Mouse (Mus musculus) G1E (cell line): ENCODE measurements around the gene Itga9. TPM values are rescaled to one million over a fixed set of nuclear protein-coding genes. Genes with fewer than 3 reads are reported as not detected.

Experiments used
- ATAC-seq: 2 replicates; pipeline ENCODE4 v1.8.0; 2016; ENCODE audit warnings: mild to moderate bottlenecking; ENCODE audit not compliant: insufficient number of reproducible peaks, poor library complexity, low FRiP score, severe bottlenecking; ENCODE audit errors: extremely low read depth
- DNase-seq: peaks from one replicate; pipeline ENCODE4 v3.0.0; 2012; ENCODE audit warnings: low spot score
- H3K27me3 ChIP-seq: 2 replicates; pipeline ENCODE4 v1.6.1; 2012; ENCODE audit warnings: mild to moderate bottlenecking, low read length, inconsistent platforms; ENCODE audit not compliant: insufficient read depth
- H3K36me3 ChIP-seq: replicated peaks from 2 replicates; pipeline ENCODE3; 2012; ENCODE audit warnings: mild to moderate bottlenecking, inconsistent platforms
- H3K4me1 ChIP-seq: 2 replicates; pipeline ENCODE4 v1.6.1; 2012; ENCODE audit warnings: low read depth, low read length, inconsistent platforms, mixed read lengths; ENCODE audit not compliant: insufficient read depth
- H3K4me3 ChIP-seq: 2 replicates; pipeline ENCODE4 v1.5.1; 2012; ENCODE audit warnings: low read depth, mild to moderate bottlenecking, inconsistent platforms, low read length, moderate library complexity, mixed read lengths
- H3K9me3 ChIP-seq: replicated peaks from 2 replicates; pipeline ENCODE4 v1.6.1; 2012; ENCODE audit warnings: inconsistent platforms
- CTCF ChIP-seq: IDR thresholded peaks from 2 replicates; pipeline ENCODE4 v1.5.1; 2012; ENCODE audit warnings: low read depth, low read length, inconsistent platforms, mixed read lengths
- GATA1 ChIP-seq: IDR thresholded peaks from 2 replicates; pipeline ENCODE4 v1.6.1; 2012; ENCODE audit warnings: borderline replicate concordance, low read length, inconsistent platforms, mixed read lengths
- GATA2 ChIP-seq: IDR thresholded peaks from 2 replicates; pipeline ENCODE4 v1.6.1; 2012; ENCODE audit warnings: low read depth, low read length, inconsistent platforms, borderline replicate concordance
- POLR2AphosphoS5 ChIP-seq: IDR thresholded peaks from 2 replicates; pipeline ENCODE4 v1.6.1; 2012; ENCODE audit warnings: low read depth, low read length, inconsistent platforms; ENCODE audit not compliant: insufficient replicate concordance
- TAL1 ChIP-seq: conservative IDR thresholded peaks from 2 replicates; pipeline ENCODE4 v1.6.1; 2012; ENCODE audit warnings: low read depth, low read length, inconsistent platforms, mixed read lengths
- polyA plus RNA-seq: library from polyadenylated mRNA; stranded (reverse); fragments of >175 nt; gene quantifications from 2 replicates; pipeline ENCODE4 v1.2.3, GENCODE M21; 2012
- total RNA-seq, 2 experiments: library from RNA; stranded (forward) in 1 of 2; stranded (reverse) in 1 of 2; fragments of 200-1000 nt in 1 of 2; fragments of >200 nt in 1 of 2; fragmentation: Nextera tagmentation in 1 of 2; gene quantifications; 2 replicates each; pipeline ENCODE4 v1.2.3; 2014 to 2017

The Itga9 gene
- total and polyA plus RNA-seq, 3 experiments, result 0.11 TPM; not detected in 2

- Histone ChIP-seq H3K4me1 (no peaks in the 10 kb centered on the region), H3K4me3 (no peak overlapping the region), H3K9me3 (peaks cover 62% of the 10 kb centered on the region), H3K36me3 (no peaks in the 10 kb centered on the region), H3K27me3 (no peaks in the 10 kb centered on the region)
- ATAC-seq, result no peak
- DNase-seq, result no peak
- no peak for TF ChIP-seq POLR2AphosphoS5
- TF ChIP-seq CTCF, result no peak
- no peak for TF ChIP-seq GATA1
- TF ChIP-seq TAL1, result no peak
- TF ChIP-seq GATA2, result no peak
Observed at GRCm38 (mm10) chr9:118933800-118934199, 327.3 kb downstream of the Itga9 start.

GRCm38 (mm10) chr9:118934319-118934718, 327.8 kb downstream of the Itga9 start:
- Histone ChIP-seq H3K9me3 (peaks cover 64% of the 10 kb centered on the region), H3K4me3 (no peak overlapping the region), H3K36me3 (no peaks in the 10 kb centered on the region), H3K4me1 (no peaks in the 10 kb centered on the region), H3K27me3 (no peaks in the 10 kb centered on the region)
- ATAC-seq (no peak), DNase-seq (no peak)
- TF ChIP-seq GATA2 (no peak), TAL1 (no peak), GATA1 (no peak), CTCF (no peak), POLR2AphosphoS5 (no peak)

- Histone ChIP-seq H3K4me1 (no peaks in the 10 kb centered on the region), H3K9me3 (peaks cover 64% of the 10 kb centered on the region), H3K27me3 (no peaks in the 10 kb centered on the region), H3K36me3 (no peaks in the 10 kb centered on the region), H3K4me3 (no peak overlapping the region)
- DNase-seq, result no peak
- TF ChIP-seq POLR2AphosphoS5 (no peak), CTCF (no peak), GATA2 (no peak), TAL1 (no peak), GATA1 (no peak)
- ATAC-seq, result no peak
Observed at GRCm38 (mm10) chr9:118935098-118935497, 328.6 kb downstream of the Itga9 start.

- peaks cover 59% of the 10 kb centered on the region for H3K9me3 ChIP-seq
- H3K27me3 ChIP-seq, result no peaks in the 10 kb centered on the region
- no peaks in the 10 kb centered on the region for H3K36me3 ChIP-seq
- no peaks in the 10 kb centered on the region for H3K4me1 ChIP-seq
- ATAC-seq (no peak), DNase-seq (no peak)
- no peak overlapping the region for H3K4me3 ChIP-seq
- TF ChIP-seq GATA2, result no peak
- TF ChIP-seq TAL1, result no peak
- TF ChIP-seq GATA1, result no peak
- TF ChIP-seq POLR2AphosphoS5, result no peak
- TF ChIP-seq CTCF, result no peak
Observed at GRCm38 (mm10) chr9:118936071-118936470, 329.6 kb downstream of the Itga9 start.

- ATAC-seq (no peak; the same call in 1 of the 2 replicates), DNase-seq (no peak)
- peaks cover 59% of the 10 kb centered on the region for H3K9me3 ChIP-seq
- H3K36me3 ChIP-seq, result no peaks in the 10 kb centered on the region
- H3K4me1 ChIP-seq, result no peaks in the 10 kb centered on the region
- no peaks in the 10 kb centered on the region for H3K27me3 ChIP-seq
- TF ChIP-seq TAL1 (no peak), GATA1 (no peak), GATA2 (no peak), CTCF (no peak), POLR2AphosphoS5 (no peak)
- H3K4me3 ChIP-seq, result no peak overlapping the region
Observed at GRCm38 (mm10) chr9:118937515-118937914, 331.0 kb downstream of the Itga9 start.

GRCm38 (mm10) chr9:118939410-118939809, 332.9 kb downstream of the Itga9 start:
- peaks cover 63% of the 10 kb centered on the region for H3K9me3 ChIP-seq
- no peaks in the 10 kb centered on the region for H3K4me1 ChIP-seq
- no peaks in the 10 kb centered on the region for H3K36me3 ChIP-seq
- H3K27me3 ChIP-seq, result no peaks in the 10 kb centered on the region
- H3K4me3 ChIP-seq, result no peak overlapping the region
- no peak for ATAC-seq
- DNase-seq, result no peak
- TF ChIP-seq POLR2AphosphoS5 (no peak), GATA2 (no peak), TAL1 (no peak), CTCF (no peak), GATA1 (no peak)

- Histone ChIP-seq H3K4me3 (no peak overlapping the region), H3K4me1 (no peaks in the 10 kb centered on the region), H3K27me3 (no peaks in the 10 kb centered on the region), H3K9me3 (peaks cover 66% of the 10 kb centered on the region), H3K36me3 (no peaks in the 10 kb centered on the region)
- no peak for DNase-seq
- no peak for TF ChIP-seq POLR2AphosphoS5
- no peak for TF ChIP-seq CTCF
- TF ChIP-seq TAL1, result no peak
- TF ChIP-seq GATA1, result no peak
- TF ChIP-seq GATA2, result no peak
- ATAC-seq, result no peak
Observed at GRCm38 (mm10) chr9:118939831-118940230, 333.3 kb downstream of the Itga9 start.
